Mouse (Mus musculus) MEL-GATA-1-ER (cell line): ENCODE data around the gene Scaper.

Experiments used
- DNase-seq: peaks from one replicate; pipeline ENCODE4 v3.0.0-alpha.2; 2012; ENCODE audit warnings: low read depth; ENCODE audit errors: extremely low read depth

Gene Scaper

DNA sequence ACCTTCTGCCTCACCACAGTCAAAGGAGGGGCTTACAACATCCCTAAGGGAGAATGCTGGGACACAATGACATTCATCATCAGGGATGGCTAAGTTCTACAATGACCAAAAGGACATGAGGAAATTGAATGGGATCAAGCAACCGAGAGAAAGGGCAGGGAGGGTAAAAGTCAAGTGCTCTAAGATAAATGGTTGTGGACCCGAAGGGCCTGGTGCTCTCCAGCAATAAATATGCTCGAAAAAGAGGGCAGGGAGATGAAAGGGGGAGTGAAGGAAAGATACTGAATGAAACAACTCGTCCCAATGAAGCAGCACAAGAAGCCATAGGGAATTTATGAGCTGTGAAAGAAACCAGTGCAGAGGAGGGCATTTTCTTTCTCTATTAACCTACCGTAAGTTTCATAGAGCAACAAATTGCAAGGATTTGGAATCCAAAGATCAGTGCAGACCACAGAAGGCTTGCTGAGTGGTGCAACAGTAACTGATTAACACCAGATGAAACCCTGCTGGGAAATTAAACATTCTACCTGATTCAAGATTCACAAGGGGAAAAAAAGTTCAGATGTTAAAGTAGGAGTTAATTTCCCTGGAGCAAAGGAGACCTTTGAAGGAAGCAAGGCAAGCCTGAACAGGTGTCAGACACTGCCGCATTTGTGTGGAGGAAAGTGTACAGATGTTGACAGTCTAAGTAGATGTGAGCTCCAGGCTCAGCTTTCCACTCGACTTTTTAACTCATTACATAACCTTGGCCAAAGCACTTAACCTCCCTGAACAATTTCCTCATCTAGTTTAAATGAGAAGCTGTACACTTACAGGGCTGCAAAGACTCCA is 329.0 kb downstream of the Scaper start:
- DNase-seq, result no peak

DNA sequence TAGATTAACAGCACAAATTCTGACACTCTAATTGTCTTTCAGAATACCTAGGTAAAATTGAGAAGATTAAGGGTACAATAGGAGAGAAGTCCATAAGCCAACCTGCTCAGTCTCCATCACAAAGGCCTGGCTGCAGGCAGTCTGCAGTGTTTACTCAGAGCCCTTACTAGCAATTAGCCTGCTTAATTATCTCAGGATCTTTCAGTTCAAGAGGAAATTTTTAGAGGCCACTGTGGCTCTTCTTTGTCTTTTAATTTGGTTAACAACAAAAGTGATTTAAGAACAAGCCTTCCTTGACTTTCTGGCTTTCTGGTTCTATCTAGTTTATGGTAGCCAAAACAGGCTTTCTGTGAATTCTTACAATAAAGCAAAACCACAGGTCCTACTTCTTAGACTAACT is 339.3 kb downstream of the Scaper start:
- DNase-seq, result no peak

DNA sequence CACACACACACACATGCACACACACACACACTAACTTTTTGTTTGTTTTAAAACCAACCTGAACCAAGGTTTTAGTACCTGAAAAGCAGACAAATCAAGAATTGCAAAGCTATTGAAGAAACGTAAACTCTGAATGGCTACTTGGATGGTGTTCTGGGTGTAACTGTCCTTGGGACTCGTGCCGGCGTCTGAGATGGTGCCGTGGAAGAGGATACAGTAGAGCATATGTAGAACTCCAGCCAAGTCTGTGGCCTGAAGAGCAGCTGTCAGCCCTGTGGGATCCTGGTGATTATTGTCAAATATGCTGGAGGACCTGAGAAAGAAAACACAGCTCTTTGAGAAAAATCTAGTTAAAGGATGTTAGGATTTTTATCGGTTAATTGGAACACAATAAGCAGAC is 351.8 kb downstream of the Scaper start:
- DNase-seq, result no peak

DNA sequence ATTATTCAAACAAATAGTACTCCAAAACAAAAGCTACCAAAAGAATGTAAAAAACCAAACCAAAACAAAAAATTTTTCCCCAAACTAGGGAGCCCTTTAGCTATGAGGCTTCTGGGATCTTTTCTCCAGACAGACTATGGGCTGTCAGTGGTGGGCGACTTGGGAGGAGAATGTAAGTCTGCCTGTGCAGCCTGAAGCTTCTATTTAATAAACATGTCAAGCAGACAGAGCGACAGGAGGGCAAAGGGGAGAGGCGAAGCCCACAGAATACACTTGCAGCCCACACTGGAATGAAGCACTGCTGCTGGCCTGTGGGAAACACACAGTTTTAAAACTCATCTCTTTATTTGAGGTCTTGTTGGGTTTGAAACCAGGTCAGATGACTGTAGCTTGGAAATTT is 356.5 kb downstream of the Scaper start:
- no peak for DNase-seq

DNA sequence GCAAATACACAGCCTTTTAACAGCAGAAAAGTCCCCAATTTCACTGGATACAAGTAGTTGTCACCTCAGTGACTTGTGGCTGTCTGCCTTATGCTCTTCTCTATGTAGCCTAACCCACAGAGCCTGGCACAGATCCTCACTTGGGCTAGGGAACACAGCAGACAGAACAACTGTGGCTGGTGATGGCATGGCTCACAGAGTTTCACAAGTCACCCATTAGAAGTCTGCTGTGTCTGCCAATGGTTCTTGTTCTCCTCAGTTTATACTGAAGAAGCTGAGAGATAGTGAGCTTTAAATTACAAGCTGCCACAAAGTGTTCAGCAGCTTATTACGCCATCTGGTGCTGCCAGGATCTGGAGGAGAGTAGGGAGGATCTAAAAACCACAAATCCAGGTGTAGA is 361.3 kb downstream of the Scaper start:
- no peak for DNase-seq

DNA sequence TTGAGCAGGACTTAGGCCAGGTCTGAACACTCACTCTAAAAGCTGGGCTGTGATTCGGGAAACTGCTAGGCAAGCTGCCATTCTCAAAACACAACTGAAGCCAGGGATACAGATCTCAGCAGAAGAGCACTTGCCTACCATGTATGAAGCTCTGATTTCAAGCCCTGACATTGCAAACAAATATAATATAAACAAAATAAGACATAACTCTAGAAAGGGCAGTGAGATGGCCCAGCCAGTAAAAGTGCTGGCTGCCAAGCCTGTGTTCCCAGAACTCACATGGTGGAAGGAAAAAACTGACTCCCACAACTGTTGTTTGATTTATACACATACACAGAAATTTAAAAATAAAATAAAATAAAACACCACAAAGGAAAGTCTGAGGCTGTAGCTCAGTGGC is 366.8 kb downstream of the Scaper start:
- DNase-seq, result no peak

DNA sequence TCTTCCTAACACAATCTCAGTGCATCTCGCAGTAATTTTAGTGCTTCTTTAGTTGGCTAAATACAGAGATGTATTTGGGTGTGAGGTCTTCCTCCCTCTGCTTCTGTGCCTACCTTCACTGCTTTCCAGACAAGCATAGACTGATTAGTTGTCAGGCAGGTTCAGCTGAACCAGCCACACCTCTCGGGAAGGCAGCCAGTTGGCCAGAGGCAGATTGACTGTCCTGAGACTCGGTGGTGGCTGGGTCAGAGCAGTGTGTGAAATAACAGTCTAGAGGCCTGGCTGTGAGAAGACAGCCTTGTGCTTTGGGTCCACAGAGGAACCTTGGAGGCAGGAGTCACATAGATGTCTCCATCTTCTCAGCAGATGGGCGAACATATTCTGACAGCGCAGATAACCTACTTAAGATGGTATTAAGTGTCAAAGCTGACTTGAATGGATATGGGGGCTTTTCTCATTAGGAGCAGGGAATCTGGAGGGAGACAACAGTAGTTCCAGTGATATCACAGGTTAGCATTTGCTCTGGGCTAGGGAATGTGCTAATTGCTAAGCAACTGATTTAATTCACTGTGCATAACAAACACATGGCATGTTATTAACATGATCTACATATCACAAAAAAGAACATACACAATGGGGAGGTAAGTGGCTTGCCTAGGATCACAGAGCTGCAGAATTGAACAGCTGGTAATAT is 369.3 kb downstream of the Scaper start:
- DNase-seq, result no peak

DNA sequence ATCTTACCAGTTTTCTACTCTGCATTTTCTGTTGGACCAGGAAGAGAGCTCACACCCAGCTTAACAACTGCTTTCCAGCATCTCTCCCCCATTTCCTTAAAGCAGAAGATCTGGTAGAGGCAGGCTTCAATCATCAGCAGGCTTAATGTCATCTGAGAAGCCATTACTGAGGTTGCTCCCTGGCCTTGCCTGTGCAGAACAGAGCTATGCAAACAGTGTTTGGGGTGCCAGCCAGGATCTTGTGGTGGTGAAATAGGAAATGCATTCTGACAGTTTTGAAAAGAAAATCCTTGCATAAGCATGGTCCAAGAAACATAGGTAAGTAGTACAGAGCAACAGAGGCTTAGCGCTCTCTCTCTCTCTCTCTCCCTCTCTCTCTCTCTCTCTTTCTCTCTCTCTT is 377.0 kb downstream of the Scaper start:
- DNase-seq, result no peak

DNA sequence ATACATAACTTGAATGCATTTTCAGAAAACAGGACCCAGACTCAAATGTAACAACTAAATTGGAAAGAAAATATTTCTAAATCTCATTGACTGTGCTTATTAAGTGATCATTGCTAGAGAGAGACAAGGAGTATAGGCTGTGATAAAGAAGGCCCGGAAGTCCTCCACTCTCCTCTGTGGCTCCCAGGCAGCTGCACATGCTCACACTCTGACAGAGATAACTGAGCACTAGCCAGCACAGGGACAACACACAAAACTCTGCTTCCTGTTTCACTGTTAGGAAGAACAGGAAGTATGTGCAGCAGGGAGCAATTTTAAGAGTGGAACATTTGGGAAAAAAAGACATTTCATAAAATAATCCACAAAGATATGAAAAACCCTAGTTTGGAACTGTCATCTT is 382.9 kb downstream of the Scaper start:
- DNase-seq, result peak; percentile 61

DNA sequence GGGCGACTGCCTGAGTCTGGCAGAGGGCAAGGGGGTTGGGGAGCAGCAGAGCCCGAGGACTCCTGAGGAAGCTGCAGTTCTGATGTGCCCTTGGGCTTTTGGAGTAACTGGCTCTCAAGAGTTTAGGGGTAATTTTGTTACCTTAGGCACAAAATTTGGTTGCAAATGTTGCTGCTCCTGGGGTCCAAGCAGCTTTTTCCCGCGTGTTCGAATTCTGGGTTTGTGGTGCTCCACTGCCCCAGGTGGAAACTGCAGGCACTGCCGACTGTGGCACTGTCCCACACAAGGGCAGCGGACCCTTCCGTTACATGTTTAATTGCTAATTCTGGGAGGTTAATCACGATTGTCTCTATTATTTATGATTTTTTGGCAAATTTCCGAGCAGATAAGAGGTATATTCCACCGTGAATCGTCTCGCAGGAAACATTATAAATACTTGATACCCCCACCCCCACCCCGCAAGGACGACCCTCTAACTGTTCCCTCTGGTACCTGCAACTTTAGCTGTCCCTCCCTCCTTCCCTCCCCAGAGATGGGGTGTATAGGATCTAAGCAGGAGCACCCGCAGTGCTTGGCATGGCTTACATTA is 388.5 kb downstream of the Scaper start:
- no peak for DNase-seq

DNA sequence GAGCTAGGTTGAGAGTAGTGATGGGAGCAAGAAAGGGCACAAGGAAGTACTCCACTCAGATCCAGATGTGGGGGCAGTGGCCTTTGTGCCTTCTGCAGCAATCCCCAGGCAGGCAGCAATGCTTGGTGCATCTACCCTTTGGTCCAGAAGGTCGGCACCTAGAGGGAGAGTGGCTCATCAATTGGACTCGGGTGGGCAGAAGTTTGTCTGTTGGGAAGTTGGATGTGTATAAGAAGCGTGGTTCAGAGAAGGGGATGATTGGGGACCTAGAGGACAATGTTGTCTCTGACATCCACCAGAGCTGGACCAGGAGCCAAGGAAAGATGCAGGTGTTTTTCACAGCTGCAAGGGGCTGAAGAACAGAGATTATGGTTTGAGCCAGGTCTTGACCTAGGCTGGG is 389.0 kb downstream of the Scaper start:
- DNase-seq, result no peak

DNA sequence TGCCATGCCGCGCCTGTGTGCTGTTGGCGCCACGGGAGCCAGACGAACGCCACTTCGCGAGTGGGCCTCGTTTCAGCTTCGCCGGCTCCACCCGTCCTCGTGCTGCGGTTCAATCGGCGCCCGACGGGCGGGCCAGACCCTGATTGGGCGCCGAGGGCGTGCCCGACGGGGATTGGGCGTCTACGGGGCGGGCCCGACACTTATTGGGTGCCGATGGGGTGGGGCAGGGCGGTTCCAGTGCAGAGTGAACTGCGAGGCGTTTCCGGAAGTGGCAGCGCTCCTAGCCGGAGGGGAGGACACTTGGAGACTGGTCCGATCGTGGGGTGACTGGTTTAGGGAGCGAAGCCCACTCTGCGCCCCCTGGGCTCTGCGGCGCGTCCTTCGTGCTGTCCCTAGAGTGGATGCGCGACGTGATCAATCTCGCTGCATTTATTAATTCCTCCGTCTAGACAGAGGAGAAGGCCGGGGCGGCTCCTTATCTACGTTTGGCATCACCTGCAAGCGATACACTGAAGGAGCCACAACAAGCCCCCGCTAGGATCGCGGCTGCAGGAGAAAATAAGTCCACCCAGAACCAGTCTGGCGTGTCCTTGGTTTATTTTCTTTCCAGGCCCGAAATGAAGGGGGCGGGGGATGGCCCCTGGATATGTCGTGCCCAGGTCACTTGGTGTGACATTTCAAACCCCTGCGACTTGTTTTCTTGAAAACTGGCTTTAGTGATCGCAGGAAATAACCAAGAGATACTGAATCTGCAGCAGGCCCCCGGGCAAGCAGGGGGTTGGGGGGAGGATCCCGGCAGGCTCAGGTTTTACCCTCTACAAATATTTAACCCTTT is 391.5 kb downstream of the Scaper start:
- DNase-seq, result no peak

DNA sequence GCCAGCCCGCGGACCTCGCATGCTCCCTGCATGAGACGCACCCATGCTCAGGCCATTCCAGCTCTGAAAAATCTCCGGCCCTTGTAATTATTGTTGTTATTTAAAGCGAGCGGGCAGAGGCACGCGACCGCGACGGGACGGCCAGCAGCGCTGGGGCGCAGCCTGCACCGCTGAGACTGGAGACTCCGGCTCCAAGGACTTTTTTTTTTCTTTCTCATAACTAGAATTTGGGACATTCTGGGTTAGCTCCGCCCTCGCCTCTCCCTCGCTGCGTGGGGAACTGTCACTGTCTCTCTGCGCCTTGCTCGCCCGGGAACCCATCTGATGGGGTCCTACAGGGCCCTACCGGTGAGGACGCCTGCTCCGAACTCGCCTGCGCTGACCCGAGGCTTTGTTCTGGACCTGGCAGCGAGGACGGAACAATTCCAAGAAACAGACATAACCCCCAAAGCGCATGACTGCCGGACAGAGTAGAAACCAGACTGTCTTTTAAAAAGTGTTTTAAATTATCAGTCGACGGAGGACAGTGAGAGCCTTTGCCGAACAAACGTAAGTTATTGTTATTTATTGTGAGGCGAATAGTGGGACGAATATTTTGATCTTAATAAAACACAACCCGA is 392.3 kb downstream of the Scaper start:
- no peak for DNase-seq

DNA sequence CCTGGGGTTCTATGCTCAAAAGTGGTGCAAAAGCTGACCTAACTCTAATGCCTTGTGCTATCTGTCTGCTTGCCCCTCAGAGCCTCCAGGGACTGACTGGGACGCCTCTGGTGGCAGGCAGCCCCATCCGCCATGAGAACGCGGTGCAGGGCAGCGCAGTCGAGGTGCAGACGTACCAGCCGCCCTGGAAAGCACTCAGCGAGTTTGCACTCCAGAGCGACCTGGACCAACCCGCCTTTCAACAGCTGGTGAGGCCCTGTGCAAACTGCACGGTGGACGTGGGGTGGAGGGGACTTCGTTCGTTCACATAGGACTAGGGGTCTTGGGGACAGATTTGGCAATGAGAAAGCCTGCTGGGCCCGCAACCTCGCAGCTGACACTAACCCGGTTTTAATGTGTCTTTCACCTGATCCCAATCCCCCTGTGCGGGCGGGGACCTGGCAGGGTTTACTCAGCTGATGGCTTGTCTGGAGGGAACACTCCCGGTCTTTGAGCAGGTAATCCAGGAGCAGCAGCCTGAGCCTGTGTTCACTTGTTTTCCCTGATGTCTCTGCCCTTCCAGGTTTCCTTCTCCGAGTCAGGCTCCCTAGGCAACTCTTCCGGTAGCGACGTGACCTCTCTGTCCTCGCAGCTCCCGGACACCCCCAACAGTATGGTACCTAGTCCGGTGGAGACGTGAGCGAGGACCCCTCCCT is 392.9 kb downstream of the Scaper start:
- DNase-seq, result no peak

DNA sequence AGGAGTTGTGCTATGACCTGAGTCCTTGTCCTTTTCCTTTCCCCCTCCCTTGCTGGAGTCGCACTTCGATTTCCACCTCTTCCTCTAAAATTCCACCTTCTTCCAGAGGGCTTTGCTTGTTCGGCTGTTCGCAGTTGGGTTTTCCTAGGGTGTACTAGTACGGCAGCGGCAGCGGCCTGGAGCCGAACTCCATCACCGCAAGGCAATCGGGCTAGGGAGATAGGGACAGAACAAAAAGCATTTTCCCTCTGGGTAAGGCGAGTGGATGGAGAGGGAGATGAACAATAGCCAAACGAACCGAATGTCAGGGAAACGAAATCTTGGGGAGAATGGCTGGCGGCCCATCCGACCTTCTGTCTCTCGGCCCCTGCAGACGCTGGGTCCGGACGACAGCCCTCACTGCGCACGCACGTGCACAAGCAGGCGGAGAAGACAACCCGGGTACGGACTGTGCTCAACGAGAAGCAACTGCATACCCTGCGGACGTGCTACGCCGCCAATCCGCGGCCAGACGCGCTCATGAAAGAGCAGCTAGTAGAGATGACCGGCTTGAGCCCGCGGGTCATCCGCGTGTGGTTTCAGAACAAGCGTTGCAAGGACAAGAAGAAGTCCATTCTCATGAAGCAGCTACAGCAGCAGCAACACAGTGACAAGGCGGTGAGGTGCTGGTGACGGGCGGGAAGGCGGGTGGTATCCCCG is 394.1 kb downstream of the Scaper start:
- no peak for DNase-seq

DNA sequence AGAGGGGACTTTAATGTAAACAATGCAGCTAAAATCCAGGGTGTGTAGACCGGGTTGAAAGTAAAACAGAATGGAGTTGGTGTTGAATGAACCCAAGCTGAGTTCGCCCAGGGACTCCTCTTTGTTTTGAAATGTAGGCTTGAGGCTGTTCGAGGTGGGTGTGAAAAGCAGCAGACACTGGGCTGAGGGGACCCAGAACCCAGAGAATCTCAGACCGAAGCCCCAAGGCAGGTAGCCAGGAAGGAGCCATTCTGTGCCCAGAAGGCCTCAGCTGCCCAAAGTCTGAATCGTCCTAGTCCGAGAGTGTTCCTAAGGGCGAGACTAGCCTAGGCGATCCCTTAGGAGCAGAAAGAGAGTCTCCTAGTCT is 394.6 kb downstream of the Scaper start:
- no peak for DNase-seq

DNA sequence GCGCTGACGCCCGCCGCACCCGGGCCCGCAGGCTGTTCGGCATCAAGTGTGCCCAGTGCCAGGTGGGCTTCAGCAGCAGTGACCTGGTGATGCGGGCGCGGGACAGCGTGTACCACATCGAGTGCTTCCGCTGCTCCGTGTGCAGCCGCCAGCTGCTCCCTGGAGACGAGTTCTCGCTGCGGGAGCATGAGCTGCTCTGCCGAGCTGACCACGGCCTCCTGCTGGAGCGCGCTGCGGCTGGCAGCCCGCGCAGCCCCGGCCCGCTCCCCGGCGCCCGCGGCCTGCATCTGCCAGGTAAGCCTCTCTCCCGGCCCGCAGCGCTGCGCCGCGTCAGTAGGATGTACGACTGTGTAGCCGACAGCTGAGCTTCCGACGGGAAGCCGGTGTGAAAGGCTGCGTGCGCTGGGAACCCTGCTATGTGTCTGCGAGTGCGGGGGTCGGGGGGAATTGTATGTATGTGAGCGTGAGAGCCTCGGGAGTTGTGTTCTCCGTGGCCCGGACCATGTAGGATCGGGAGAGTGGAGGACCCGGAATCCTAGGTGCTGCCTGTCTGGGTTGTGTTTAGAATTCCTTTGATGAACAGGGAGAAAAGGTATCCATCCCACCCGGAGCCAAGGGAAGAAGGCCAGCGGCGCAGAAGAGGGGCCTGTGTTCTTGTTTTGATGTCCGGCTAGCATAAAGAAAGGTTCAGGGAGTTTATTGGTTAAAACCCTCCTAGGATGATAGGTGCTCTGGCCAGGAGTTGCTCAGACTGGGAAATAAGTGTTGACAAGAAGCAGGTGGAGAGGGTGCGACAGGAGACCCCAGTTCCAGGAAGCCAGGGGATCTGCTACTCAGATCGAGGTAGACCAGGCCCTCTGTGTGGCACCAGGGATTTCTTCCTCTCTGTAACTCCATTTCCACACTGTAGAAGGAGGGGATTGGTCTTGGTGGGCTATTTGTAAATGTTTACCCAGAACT is 395.3 kb downstream of the Scaper start:
- DNase-seq, result no peak

DNA sequence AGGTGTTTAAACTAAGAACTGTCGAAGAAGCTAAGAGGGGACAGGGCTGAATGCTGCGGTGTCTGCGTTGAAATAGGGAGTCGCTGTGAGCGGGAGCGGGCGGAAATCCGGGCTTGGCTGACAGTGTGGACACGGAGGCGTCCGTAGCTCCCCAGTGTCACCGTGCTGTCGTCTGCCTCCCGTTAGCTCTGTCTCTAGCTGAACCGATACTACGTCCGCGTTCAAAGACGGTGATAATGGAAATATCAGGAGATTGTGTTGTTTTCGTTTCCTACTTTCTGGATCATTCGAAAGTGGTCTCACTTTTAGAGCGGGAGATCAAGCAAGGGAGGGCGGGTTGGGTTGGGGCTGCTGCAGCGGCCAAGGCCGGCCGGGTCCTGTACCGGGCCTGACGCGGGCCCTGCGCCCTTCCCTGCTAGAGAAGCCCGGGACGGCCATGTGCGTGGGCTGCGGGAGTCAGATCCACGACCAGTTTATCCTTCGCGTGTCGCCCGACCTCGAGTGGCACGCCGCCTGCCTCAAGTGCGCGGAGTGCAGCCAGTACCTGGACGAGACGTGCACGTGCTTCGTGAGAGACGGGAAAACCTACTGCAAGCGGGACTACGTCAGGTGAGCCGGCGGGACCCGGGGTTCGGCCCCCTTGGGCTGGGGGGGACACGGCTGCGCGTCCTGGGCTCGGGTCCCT is 396.1 kb downstream of the Scaper start:
- DNase-seq, result no peak
